Mouse (Mus musculus) hindbrain, embryonic 15.5 days (tissue): ENCODE measurements around the gene Zfp865. TPM values are rescaled to one million over a fixed set of nuclear protein-coding genes. Genes with fewer than 3 reads are reported as not detected.

Experiments
- ATAC-seq: fragments of 200-750 bp; cut with Nextera tagmentation; 2 replicates; pipeline ENCODE4 v1.8.0; 2017; ENCODE audit warnings: low read depth, moderate number of reproducible peaks, moderate TSS enrichment; ENCODE audit not compliant: low FRiP score
- H3K27ac ChIP-seq: fragments of 300-500 bp; sonication (generic); replicated peaks from 2 replicates; pipeline ENCODE4 v1.5.1; 2015; ENCODE audit warnings: mild to moderate bottlenecking, inconsistent platforms
- H3K27me3 ChIP-seq: fragments of 300-500 bp; sonication (generic); 2 replicates; pipeline ENCODE4 v1.6.1; 2015; ENCODE audit warnings: control low read depth, inconsistent platforms
- H3K36me3 ChIP-seq: fragments of 300-500 bp; sonication (generic); 2 replicates; pipeline ENCODE4 v1.6.1; 2015; ENCODE audit warnings: control low read depth, inconsistent platforms
- H3K4me1 ChIP-seq: fragments of 300-500 bp; sonication (generic); replicated peaks from 2 replicates; pipeline ENCODE4 v1.6.1; 2015; ENCODE audit warnings: control low read depth, inconsistent platforms
- H3K4me2 ChIP-seq: fragments of 300-500 bp; sonication (generic); 2 replicates; pipeline ENCODE4 v1.6.1; 2015; ENCODE audit warnings: moderate library complexity, mild to moderate bottlenecking, inconsistent platforms
- H3K4me3 ChIP-seq: fragments of 300-500 bp; sonication (generic); 2 replicates; pipeline ENCODE4 v1.5.1; 2015; ENCODE audit warnings: mild to moderate bottlenecking, inconsistent platforms
- H3K9ac ChIP-seq: fragments of 300-500 bp; sonication (generic); 2 replicates; pipeline ENCODE4 v1.6.1; 2015; ENCODE audit warnings: inconsistent platforms
- H3K9me3 ChIP-seq: fragments of 300-500 bp; sonication (generic); 2 replicates; pipeline ENCODE4 v1.6.1; 2016; ENCODE audit warnings: control low read depth, inconsistent platforms
- WGBS: fragments of 180-500 bp; shearing (Covaris S2); methylation state at CpG from one replicate; pipeline ENCODE4 v1.1.7; 2015; 5-methylcytosine and 5-hydroxymethylcytosine counted together
- polyA plus RNA-seq: library from polyadenylated mRNA; unstranded; fragments of >200 nt; fragmentation: Nextera tagmentation; extraction: Ambion mirVana; gene quantifications from 2 replicates; pipeline ENCODE4 v1.2.1, GENCODE M21; 2015

Gene Zfp865
- polyA plus RNA-seq, result 6.0 and 7.5 TPM in 2 replicates

- no peaks in the 10 kb centered on the region for H3K27me3 ChIP-seq
- WGBS, result under 1% methylated on average over 47 of the region's 49 CpGs
- H3K9ac ChIP-seq, result peak within 1 kb of the TSS; percentile 93
- peak within 1 kb of the TSS; percentile 93 for H3K27ac ChIP-seq
- peak within 1 kb of the TSS; percentile 79 for H3K4me3 ChIP-seq
- peaks cover 22% of the 10 kb centered on the region for H3K4me1 ChIP-seq
- H3K4me2 ChIP-seq, result peak within 1 kb of the TSS; percentile 82
- ATAC-seq, result peak; percentile 93
- peaks cover 8% of the 10 kb centered on the region; the same call in 1 of the 2 replicates for H3K36me3 ChIP-seq
- no peaks in the 10 kb centered on the region for H3K9me3 ChIP-seq
Observed at GRCm38 (mm10) chr7:5020000-5020681, at the start of gene Zfp865, which contains the start of gene Ccdc106. Gene Zfp865, plus strand, starts transcription at chr7:5020376. Gene Ccdc106, plus strand, starts transcription at chr7:5020553.

GRCm38 (mm10) chr7:4971068-4971467 is 49.1 kb upstream of the Zfp865 start, which contains the start of gene Sbk3:
Gene Sbk3, minus strand, starts transcription at chr7:4971168.
- H3K4me2 ChIP-seq, result no peak within 1 kb of the TSS
- no peak within 1 kb of the TSS for H3K9ac ChIP-seq
- no peak for ATAC-seq
- H3K27me3 ChIP-seq, result no peaks in the 10 kb centered on the region
- no peaks in the 10 kb centered on the region for H3K36me3 ChIP-seq
- H3K27ac ChIP-seq, result no peak within 1 kb of the TSS
- H3K4me3 ChIP-seq, result no peak within 1 kb of the TSS
- H3K9me3 ChIP-seq, result no peaks in the 10 kb centered on the region
- WGBS, result 40% methylated on average over 6 of the region's 6 CpGs
- no peaks in the 10 kb centered on the region for H3K4me1 ChIP-seq

GRCm38 (mm10) chr7:4971710-4972109 is 48.5 kb upstream of the Zfp865 start:
- Histone ChIP-seq H3K4me3 (no peak overlapping the region), H3K9ac (no peak overlapping the region), H3K4me2 (no peak overlapping the region), H3K4me1 (no peaks in the 10 kb centered on the region), H3K36me3 (no peaks in the 10 kb centered on the region), H3K27ac (no peak overlapping the region), H3K9me3 (no peaks in the 10 kb centered on the region), H3K27me3 (no peaks in the 10 kb centered on the region)
- ATAC-seq, result no peak
- 29% methylated on average over 7 of the region's 7 CpGs for WGBS

- 83% methylated on average over 18 of the region's 18 CpGs for WGBS
- H3K27ac ChIP-seq, result no peak overlapping the region
- H3K27me3 ChIP-seq, result no peaks in the 10 kb centered on the region
- no peak overlapping the region for H3K9ac ChIP-seq
- ATAC-seq, result peak; percentile 30; the same call in 1 of the 2 replicates
- no peaks in the 10 kb centered on the region for H3K36me3 ChIP-seq
- no peak overlapping the region for H3K4me3 ChIP-seq
- H3K4me1 ChIP-seq, result no peaks in the 10 kb centered on the region
- H3K9me3 ChIP-seq, result no peaks in the 10 kb centered on the region
- H3K4me2 ChIP-seq, result no peak overlapping the region
Observed at GRCm38 (mm10) chr7:4972321-4973047, 47.7 kb upstream of the Zfp865 start.

- Histone ChIP-seq H3K9me3 (no peaks in the 10 kb centered on the region), H3K4me1 (no peaks in the 10 kb centered on the region), H3K9ac (no peak overlapping the region), H3K4me2 (no peak overlapping the region), H3K27ac (no peak overlapping the region), H3K36me3 (no peaks in the 10 kb centered on the region), H3K4me3 (no peak overlapping the region), H3K27me3 (no peaks in the 10 kb centered on the region)
- WGBS, result 55% methylated on average over 4 of the region's 4 CpGs
- ATAC-seq, result no peak
Observed at GRCm38 (mm10) chr7:4975455-4975854, 44.7 kb upstream of the Zfp865 start.

- H3K4me2 ChIP-seq, result no peak overlapping the region
- 93% methylated on average over 7 of the region's 7 CpGs for WGBS
- no peaks in the 10 kb centered on the region for H3K36me3 ChIP-seq
- H3K27me3 ChIP-seq, result no peaks in the 10 kb centered on the region
- H3K9me3 ChIP-seq, result no peaks in the 10 kb centered on the region
- no peak for ATAC-seq
- H3K4me3 ChIP-seq, result no peak overlapping the region
- H3K4me1 ChIP-seq, result no peaks in the 10 kb centered on the region
- no peak overlapping the region for H3K9ac ChIP-seq
- H3K27ac ChIP-seq, result no peak overlapping the region
Observed at GRCm38 (mm10) chr7:4976832-4977231, 43.3 kb upstream of the Zfp865 start.

GRCm38 (mm10) chr7:4988250-4988649 is 31.9 kb upstream of the Zfp865 start:
- Histone ChIP-seq H3K36me3 (peaks cover 24% of the 10 kb centered on the region), H3K9ac (no peak overlapping the region), H3K4me2 (no peak overlapping the region), H3K27ac (no peak overlapping the region), H3K9me3 (no peaks in the 10 kb centered on the region), H3K4me3 (no peak overlapping the region), H3K27me3 (no peaks in the 10 kb centered on the region), H3K4me1 (peaks cover 4% of the 10 kb centered on the region)
- no peak for ATAC-seq
- WGBS, result 62% methylated on average over 2 of the region's 2 CpGs

GRCm38 (mm10) chr7:4993347-4993998 is 26.7 kb upstream of the Zfp865 start:
- H3K9ac ChIP-seq, result 0 out of 2 replicates have a peak overlapping the region, but pooled peaks have one; percentile 28

GRCm38 (mm10) chr7:4993999-4994788 is 26.0 kb upstream of the Zfp865 start:
- no peaks in the 10 kb centered on the region for H3K9me3 ChIP-seq
- H3K27me3 ChIP-seq, result no peaks in the 10 kb centered on the region
- no peak overlapping the region for H3K27ac ChIP-seq
- H3K9ac ChIP-seq, result 0 out of 2 replicates have a peak overlapping the region, but pooled peaks have one; percentile 28
- H3K36me3 ChIP-seq, result peaks cover 29% of the 10 kb centered on the region
- H3K4me3 ChIP-seq, result peak overlapping the region; percentile 73
- ATAC-seq, result no peak
- 47% methylated on average over 51 of the region's 59 CpGs for WGBS
- H3K4me1 ChIP-seq, result peaks cover 35% of the 10 kb centered on the region
- H3K4me2 ChIP-seq, result peak overlapping the region; percentile 86

More at GRCm38 (mm10) chr7:4993347-4993998, 26.7 kb upstream of the Zfp865 start:
- Histone ChIP-seq H3K4me3 (peak overlapping the region; percentile 73), H3K4me1 (peaks cover 35% of the 10 kb centered on the region), H3K36me3 (peaks cover 29% of the 10 kb centered on the region), H3K27ac (no peak overlapping the region), H3K4me2 (peak overlapping the region; percentile 86), H3K27me3 (no peaks in the 10 kb centered on the region), H3K9me3 (no peaks in the 10 kb centered on the region)
- ATAC-seq, result no peak
- WGBS, result 32% methylated on average over 55 of the region's 55 CpGs

GRCm38 (mm10) chr7:4995268-4996002 is 24.7 kb upstream of the Zfp865 start:
- Histone ChIP-seq H3K9ac (peak overlapping the region; percentile 86), H3K36me3 (peaks cover 26% of the 10 kb centered on the region), H3K27me3 (no peaks in the 10 kb centered on the region), H3K27ac (peak overlapping the region; percentile 82), H3K4me3 (peak overlapping the region; percentile 73), H3K4me1 (peaks cover 35% of the 10 kb centered on the region), H3K4me2 (peak overlapping the region; percentile 86), H3K9me3 (no peaks in the 10 kb centered on the region)
- WGBS, result 6% methylated on average over 19 of the region's 19 CpGs
- peak; percentile 13; the same call in 1 of the 2 replicates for ATAC-seq
